Mouse (Mus musculus): ENCODE measurements around the gene Olfr733. TPM values are rescaled to one million over a fixed set of nuclear protein-coding genes. Genes with fewer than 3 reads are reported as not detected.

Gene Olfr733
- not detected for total RNA-seq (2021)
- long read RNA-seq, experiment 1, result 0 reads
- long read RNA-seq, experiment 2, result 0 reads

DNA sequence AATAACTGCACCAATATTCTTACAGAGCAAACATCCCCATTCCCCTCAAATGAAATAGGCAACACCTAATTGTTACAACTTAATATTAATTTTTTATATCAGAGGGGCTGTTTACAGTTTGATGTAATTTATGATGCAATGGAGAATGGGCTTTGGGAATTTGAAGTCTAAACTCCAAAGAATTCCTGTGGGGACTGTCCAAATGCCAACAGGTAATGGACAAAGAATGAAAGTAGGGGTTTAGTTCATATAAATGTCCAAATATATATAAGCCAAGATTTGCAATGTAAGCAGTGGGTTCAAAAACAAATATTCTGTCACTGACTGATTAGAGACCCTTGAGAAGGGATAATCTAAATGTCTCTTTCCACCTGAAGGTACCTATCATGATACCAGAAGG, at the start of gene Olfr733:
Gene Olfr733, minus strand, starts transcription at position 101 of the 400 bp plus-strand sequence.
- Histone ChIP-seq H3K4me3 (no peak within 1 kb of the TSS), H3K27ac (no peak within 1 kb of the TSS)
- DNase-seq (ENCODE audit: low spot score in 2 of 2), result no peak
- TF ChIP-seq CTCF (conservative IDR thresholded peaks at IDR 0.05), result no peak

DNA sequence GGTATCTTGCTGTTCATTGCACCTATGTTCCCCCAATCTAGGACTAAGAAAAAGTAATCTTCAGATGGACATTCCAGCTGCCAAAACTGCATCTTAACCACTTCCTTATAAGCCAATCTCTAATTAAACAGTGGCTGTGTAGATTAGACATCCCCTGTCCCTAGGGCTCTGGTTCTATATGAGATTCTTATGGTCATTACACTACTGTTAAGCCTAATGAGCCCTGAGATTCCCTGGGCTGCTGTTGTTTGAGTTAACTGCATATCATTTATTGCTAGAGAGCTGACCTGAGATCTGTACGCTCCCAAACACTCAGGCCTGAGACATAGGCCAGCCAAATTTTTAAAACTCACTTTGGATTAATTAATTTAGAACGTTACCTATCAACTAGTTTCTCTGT, 47.5 kb upstream of the Olfr733 start, which contains the start of gene Olfr735:
Gene Olfr735, minus strand, starts transcription at position 77 of the 400 bp plus-strand sequence.
- Histone ChIP-seq H3K27ac (no peak within 1 kb of the TSS), H3K4me3 (no peak within 1 kb of the TSS)
- no peak for DNase-seq (ENCODE audit: low spot score in 2 of 2)
- no peak for TF ChIP-seq CTCF (conservative IDR thresholded peaks at IDR 0.05)

DNA sequence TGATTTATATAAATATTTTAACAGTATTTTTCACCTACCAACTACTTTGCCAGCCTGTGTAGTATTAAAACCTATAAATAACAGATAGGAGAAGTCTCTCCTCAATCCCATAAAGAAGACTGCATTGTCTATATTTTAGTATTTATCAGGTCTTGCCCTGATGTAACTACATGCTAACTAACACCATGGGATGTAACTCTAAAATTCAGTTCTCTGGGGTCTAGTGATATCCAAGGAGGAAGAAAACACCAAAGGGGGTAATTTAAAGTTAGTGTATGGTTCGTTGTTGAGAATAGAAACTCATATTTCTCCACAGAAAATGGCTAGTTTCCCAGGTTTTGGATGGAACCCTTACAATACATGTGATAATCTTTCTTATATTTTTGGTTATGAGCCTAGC, 25.3 kb upstream of the Olfr733 start, which contains the start of gene Olfr734:
Gene Olfr734, minus strand, starts transcription at position 101 of the 400 bp plus-strand sequence.
- no peak within 1 kb of the TSS for H3K4me3 ChIP-seq
- TF ChIP-seq CTCF (conservative IDR thresholded peaks at IDR 0.05), result no peak
- no peak within 1 kb of the TSS for H3K27ac ChIP-seq
- no peak for DNase-seq (ENCODE audit: low spot score in 2 of 2)

- DNase-seq (ENCODE audit: low spot score in 2 of 2), result no peak
- TF ChIP-seq CTCF (conservative IDR thresholded peaks at IDR 0.05), result no peak
- Histone ChIP-seq H3K4me3 (no peak within 1 kb of the TSS), H3K27ac (no peak within 1 kb of the TSS)
These were observed 17.2 kb downstream of the Olfr733 start, which contains the start of gene Olfr732 for GRCm38 (mm10) chr14:50284106-50284505. TSS of gene Olfr732 (minus strand) at chr14:50284206.

Other genes starting within 250 kb of the Olfr733 start
- gene Olfr726, start 210.6 kb downstream of the Olfr733 start, total RNA-seq (2021), result not detected
- not detected for gene Olfr727, start 178.3 kb downstream of the Olfr733 start, total RNA-seq (2021)
- gene Olfr728, start 158.8 kb downstream of the Olfr733 start, total RNA-seq (2021), result not detected
- gene Olfr729, start 148.6 kb downstream of the Olfr733 start, total RNA-seq (2021), result not detected
- gene Olfr730, start 113.3 kb downstream of the Olfr733 start, total RNA-seq (2021), result not detected
- not detected for gene Olfr731, start 59.7 kb downstream of the Olfr733 start, total RNA-seq (2021)
- not detected for gene Olfr732, start 17.3 kb downstream of the Olfr733 start, total RNA-seq (2021)
- not detected for gene Olfr734, start 25.2 kb upstream of the Olfr733 start, total RNA-seq (2021)
- gene Olfr735, start 47.4 kb upstream of the Olfr733 start, total RNA-seq (2021), result not detected
- not detected for gene Tlr11, start 56.4 kb upstream of the Olfr733 start, total RNA-seq (2021)
- not detected for gene Olfr736, start 79.6 kb upstream of the Olfr733 start, total RNA-seq (2021)
- gene Olfr738, start 106.0 kb upstream of the Olfr733 start, total RNA-seq (2021), result not detected
- not detected for gene Olfr739, start 117.1 kb upstream of the Olfr733 start, total RNA-seq (2021)
- not detected for gene Olfr740, start 144.0 kb upstream of the Olfr733 start, total RNA-seq (2021)
- gene Olfr741, start 171.2 kb upstream of the Olfr733 start, total RNA-seq (2021), result not detected
- not detected for gene Olfr742, start 202.1 kb upstream of the Olfr733 start, total RNA-seq (2021)
- gene Olfr743, start 220.3 kb upstream of the Olfr733 start, total RNA-seq (2021), result not detected

All from layer of hippocampus, adult 2 months (tissue).